ENCODE assay signal across 8 mouse cellular contexts in genomic region chr13:9795889-9796631, GRCm38 (mm10). TPM values are rescaled to one million over a fixed set of nuclear protein-coding genes. Genes with fewer than 3 reads are reported as not detected.
DNase-seq lines count a peak whose midpoint lies in the region; ATAC-seq and TF ChIP-seq lines count a peak whose summit lies in the region.

No protein-coding gene starts in this region.

- no peaks in the 10 kb centered on the region for H3K36me3 ChIP-seq in E14TG2a.4 (ENCODE audit: insufficient read depth, low read length)
- no peaks in the 10 kb centered on the region for H3K36me3 ChIP-seq in embryonic facial prominence, embryonic 13.5 days
- H3K36me3 ChIP-seq in limb, embryonic 14.5 days (ENCODE audit: control insufficient read depth, insufficient read depth, low read length), result no peaks in the 10 kb centered on the region

- peak; percentile 24 to 27 for DNase-seq in cerebellum, postnatal 25 days
- DNase-seq in limb, embryonic 14.5 days (ENCODE audit: low spot score), result peak; percentile 13
- DNase-seq in spleen, postnatal 36 days (ENCODE audit: low spot score in 2 of 2), result no peak
- no peak for DNase-seq in spleen, postnatal 4 days (ENCODE audit: low spot score in 2 of 2)

- H3K4me2 ChIP-seq in embryonic facial prominence, embryonic 13.5 days, result peak overlapping the region; percentile 68
- H3K4me2 ChIP-seq in limb, embryonic 14.5 days (replicated peaks; ENCODE audit: low read depth, low read length, severe bottlenecking), result peak overlapping the region; percentile 43

- no peaks in the 10 kb centered on the region for H3K9me3 ChIP-seq in E14TG2a.4 (ENCODE audit: low read length)
- no peaks in the 10 kb centered on the region for H3K9me3 ChIP-seq in embryonic facial prominence, embryonic 13.5 days
- H3K9me3 ChIP-seq in limb, embryonic 14.5 days (ENCODE audit: control insufficient read depth, low read length), result no peaks in the 10 kb centered on the region

- H3K9ac ChIP-seq in embryonic facial prominence, embryonic 13.5 days, result peak overlapping the region; percentile 59
- peak overlapping the region; percentile 32; the same call in 1 of the 2 replicates for H3K9ac ChIP-seq in limb, embryonic 14.5 days (ENCODE audit: low read depth, low read length, severe bottlenecking)

- peak overlapping the region; percentile 57 for H3K4me3 ChIP-seq in E14TG2a.4 (replicated peaks; ENCODE audit: low read length)
- peak overlapping the region; percentile 39 for H3K4me3 ChIP-seq in embryonic facial prominence, embryonic 13.5 days
- peak overlapping the region; percentile 20 for H3K4me3 ChIP-seq in limb, embryonic 14.5 days (replicated peaks; ENCODE audit: low read length)

- ATAC-seq in cerebellum, adult (ENCODE audit: insufficient number of reproducible peaks, low FRiP score, low TSS enrichment), result no peak
- no peak for ATAC-seq in embryonic facial prominence, embryonic 13.5 days (ENCODE audit: insufficient number of reproducible peaks, insufficient read depth, low FRiP score, low TSS enrichment, low read depth)
- ATAC-seq in limb, embryonic 14.5 days (ENCODE audit: low FRiP score, low read depth), result no peak
- ATAC-seq in monocyte, adult 5-6 weeks (replicated peaks; ENCODE audit: insufficient number of reproducible peaks, low FRiP score, low TSS enrichment, poor library complexity, severe bottlenecking), result no peak

- 3% methylated on average over 12 of the region's 12 CpGs for WGBS in embryonic facial prominence, embryonic 13.5 days
- WGBS in limb, embryonic 14.5 days, result 9% methylated on average over 12 of the region's 12 CpGs

- no peak for TF ChIP-seq CTCF in E14TG2a.4 (conservative IDR thresholded peaks at IDR 0.05; ENCODE audit: low read length)

- no peak for TF ChIP-seq POLR2A in limb, embryonic 14.5 days (IDR thresholded peaks at IDR 0.05; ENCODE audit: borderline replicate concordance, extremely low read depth, insufficient read depth, insufficient read length)

- H3K27me3 ChIP-seq in E14TG2a.4 (ENCODE audit: insufficient read depth, low read length), result no peaks in the 10 kb centered on the region
- H3K27me3 ChIP-seq in embryonic facial prominence, embryonic 13.5 days, result no peaks in the 10 kb centered on the region
- H3K27me3 ChIP-seq in limb, embryonic 14.5 days (ENCODE audit: control insufficient read depth, insufficient read depth, low read length), result no peaks in the 10 kb centered on the region

- H3K27ac ChIP-seq in embryonic facial prominence, embryonic 13.5 days, result no peak overlapping the region
- H3K27ac ChIP-seq in limb, embryonic 14.5 days (replicated peaks; ENCODE audit: low read depth, low read length), result no peak overlapping the region

- H3K4me1 ChIP-seq in E14TG2a.4 (replicated peaks; ENCODE audit: low read depth, low read length), result peaks cover 15% of the 10 kb centered on the region
- H3K4me1 ChIP-seq in embryonic facial prominence, embryonic 13.5 days, result peaks cover 21% of the 10 kb centered on the region
- 0 out of 2 replicates have a peak, but pooled peaks cover 4% of the 10 kb centered on the region for H3K4me1 ChIP-seq in limb, embryonic 14.5 days (ENCODE audit: control insufficient read depth, insufficient read depth, low read length)

RNA-seq across cellular contexts. Expression of gene Zmynd11, which starts 30.9 kb away (rescaled TPM):
- 119 and 140 TPM in 2 replicates for polyA plus RNA-seq in embryonic facial prominence, embryonic 13.5 days (2015; fragmentation: Nextera tagmentation; extraction: Ambion mirVana)
- 173 and 178 TPM in 2 replicates for polyA plus RNA-seq in limb, embryonic 14.5 days (2012; rRNA removed)
- polyA plus RNA-seq in limb, embryonic 14.5 days (2014; fragmentation: Nextera tagmentation; extraction: Ambion mirVana), result 138 and 143 TPM in 2 replicates
- 66.6 to 184 TPM (median 92.9 TPM) in 3 replicates for total RNA-seq in monocyte, adult 5-6 weeks (2017)

Comparison
In these comparisons a context has a peak if more than half of its experiments do, and no peak if none do; other contexts are left out.
1. DNase-seq: peak in cerebellum, postnatal 25 days (2 of 2) and limb, embryonic 14.5 days (single experiment); none in spleen, postnatal 36 days (0 of 2) and spleen, postnatal 4 days (0 of 2).
2. Peak in every context shown above with its lines, with median percentiles within 50 percentile points of each other: H3K4me3 ChIP-seq.